In genomic region chrX:151096171-151097058, GRCm38 (mm10) we compare ENCODE assay signal across 8 mouse cellular contexts. TPM values are rescaled to one million over a fixed set of nuclear protein-coding genes. Genes with fewer than 3 reads are reported as not detected.
DNase-seq lines count a peak whose midpoint lies in the region; ATAC-seq and TF ChIP-seq lines count a peak whose summit lies in the region.

Gene Tsr2, minus strand, starts transcription at chrX:151096543.

- TF ChIP-seq POLR2A in spleen, adult 2 months (IDR thresholded peaks at IDR 0.05; ENCODE audit: low read depth, low read length): no peak

- no peaks in the 10 kb centered on the region for H3K4me1 ChIP-seq in embryonic facial prominence, embryonic 12.5 days
- H3K4me1 ChIP-seq in limb, embryonic 11.5 days (ENCODE audit: control insufficient read depth, insufficient read depth, low read length): no peaks in the 10 kb centered on the region
- peaks cover 5% of the 10 kb centered on the region; the same call in 1 of the 2 replicates for H3K4me1 ChIP-seq in midbrain, embryonic 14.5 days (ENCODE audit: control insufficient read depth, insufficient read depth, low read length)
- H3K4me1 ChIP-seq in spleen, adult 2 months (ENCODE audit: control insufficient read depth, insufficient read depth, insufficient read length): no peaks in the 10 kb centered on the region

- no peaks in the 10 kb centered on the region for H3K36me3 ChIP-seq in embryonic facial prominence, embryonic 12.5 days
- H3K36me3 ChIP-seq in limb, embryonic 11.5 days (ENCODE audit: control insufficient read depth, insufficient read depth, low read length): no peaks in the 10 kb centered on the region
- no peaks in the 10 kb centered on the region for H3K36me3 ChIP-seq in midbrain, embryonic 14.5 days (ENCODE audit: control insufficient read depth, insufficient read depth, low read length)
- no peaks in the 10 kb centered on the region for H3K36me3 ChIP-seq in spleen, adult 2 months (ENCODE audit: control insufficient read depth, insufficient read depth, low read length)

- no peaks in the 10 kb centered on the region for H3K27me3 ChIP-seq in embryonic facial prominence, embryonic 12.5 days
- no peaks in the 10 kb centered on the region for H3K27me3 ChIP-seq in limb, embryonic 11.5 days (ENCODE audit: control insufficient read depth, insufficient read depth, low read length)
- no peaks in the 10 kb centered on the region for H3K27me3 ChIP-seq in midbrain, embryonic 14.5 days (ENCODE audit: control insufficient read depth, insufficient read depth, low read length)
- no peaks in the 10 kb centered on the region for H3K27me3 ChIP-seq in spleen, adult 2 months (ENCODE audit: control insufficient read depth, insufficient read depth, low read length)

- peak within 1 kb of the TSS; percentile 55 for H3K4me2 ChIP-seq in embryonic facial prominence, embryonic 12.5 days (replicated peaks)
- H3K4me2 ChIP-seq in limb, embryonic 11.5 days (ENCODE audit: low read depth, severe bottlenecking): peak within 1 kb of the TSS; percentile 42
- peak within 1 kb of the TSS; percentile 59 for H3K4me2 ChIP-seq in midbrain, embryonic 14.5 days (ENCODE audit: low read length)

- H3K4me3 ChIP-seq in embryonic facial prominence, embryonic 12.5 days: peak within 1 kb of the TSS; percentile 60
- peak within 1 kb of the TSS; percentile 60 for H3K4me3 ChIP-seq in limb, embryonic 11.5 days (ENCODE audit: low read depth, low read length)
- H3K4me3 ChIP-seq in midbrain, embryonic 14.5 days (replicated peaks; ENCODE audit: low read depth, low read length): peak within 1 kb of the TSS; percentile 59
- peak within 1 kb of the TSS; percentile 81 for H3K4me3 ChIP-seq in spleen, adult 2 months (ENCODE audit: extremely low read depth, insufficient read depth, insufficient read length)

- H3K27ac ChIP-seq in embryonic facial prominence, embryonic 12.5 days: no peak within 1 kb of the TSS
- H3K27ac ChIP-seq in limb, embryonic 11.5 days (replicated peaks; ENCODE audit: low read depth, low read length): no peak within 1 kb of the TSS
- H3K27ac ChIP-seq in midbrain, embryonic 14.5 days (replicated peaks; ENCODE audit: low read depth, low read length): peak within 1 kb of the TSS; percentile 60
- 0 out of 2 replicates have a peak within 1 kb of the TSS, but pooled peaks have one; percentile 53 for H3K27ac ChIP-seq in spleen, adult 2 months (ENCODE audit: insufficient read depth, low read length)

- ATAC-seq in embryonic facial prominence, embryonic 12.5 days (ENCODE audit: insufficient number of reproducible peaks, insufficient read depth, low FRiP score, low TSS enrichment): peak; percentile 81
- peak; percentile 89 for ATAC-seq in limb, embryonic 11.5 days (ENCODE audit: insufficient number of reproducible peaks, low FRiP score, low TSS enrichment, low read depth)
- ATAC-seq in midbrain, embryonic 14.5 days (ENCODE audit: low FRiP score, low TSS enrichment): peak; percentile 90

- WGBS in embryonic facial prominence, embryonic 12.5 days: 28% methylated on average over 35 of the region's 35 CpGs
- 32% methylated on average over 35 of the region's 35 CpGs for WGBS in limb, embryonic 11.5 days
- WGBS in midbrain, embryonic 14.5 days: 27% methylated on average over 35 of the region's 35 CpGs
- 34% methylated on average over 35 of the region's 35 CpGs for WGBS in spleen, adult 2 months

- no peak for TF ChIP-seq CTCF in spleen, adult 2 months (IDR thresholded peaks at IDR 0.05; ENCODE audit: extremely low read depth, insufficient read depth, insufficient read length, insufficient replicate concordance)

- H3K9me3 ChIP-seq in embryonic facial prominence, embryonic 12.5 days: no peaks in the 10 kb centered on the region
- no peaks in the 10 kb centered on the region for H3K9me3 ChIP-seq in limb, embryonic 11.5 days (ENCODE audit: control insufficient read depth, low read length)
- no peaks in the 10 kb centered on the region for H3K9me3 ChIP-seq in midbrain, embryonic 14.5 days (ENCODE audit: control insufficient read depth, low read length)

- H3K9ac ChIP-seq in embryonic facial prominence, embryonic 12.5 days: peak within 1 kb of the TSS; percentile 52
- H3K9ac ChIP-seq in limb, embryonic 11.5 days (ENCODE audit: low read length): peak within 1 kb of the TSS; percentile 61
- H3K9ac ChIP-seq in midbrain, embryonic 14.5 days (replicated peaks; ENCODE audit: low read length): peak within 1 kb of the TSS; percentile 53

- DNase-seq in 3134 (ENCODE audit: extremely low read depth, insufficient read length, low spot score): peak; percentile 81
- DNase-seq in adrenal gland, postnatal 25 days: peak; percentile 66
- DNase-seq in heart, adult 11 months: peak; percentile 97
- peak; percentile 74 for DNase-seq in kidney, adult 18-20 months
- peak; percentile 74 for DNase-seq in limb, embryonic 11.5 days (ENCODE audit: low spot score)
- peak; percentile 89 for DNase-seq in midbrain, embryonic 14.5 days
- peak; percentile 54 to 67 for DNase-seq in spleen, adult 2 months (ENCODE audit: low read depth in 1 of 2, low spot score in 2 of 2)

RNA-seq across cellular contexts. Expression of gene Tsr2, which starts in this region (rescaled TPM):
- 29.3 and 33.9 TPM in 2 replicates for total RNA-seq in adrenal gland, postnatal 25 days (2021)
- 45.4 and 47.8 TPM in 2 replicates for polyA plus RNA-seq in embryonic facial prominence, embryonic 12.5 days (2016; fragmentation: Nextera tagmentation; extraction: Ambion mirVana)
- polyA plus RNA-seq in limb, embryonic 11.5 days (2014; fragmentation: Nextera tagmentation; extraction: Ambion mirVana): 45.2 and 57.2 TPM in 2 replicates
- polyA plus RNA-seq in midbrain, embryonic 14.5 days (2014; fragmentation: Nextera tagmentation; extraction: Ambion mirVana): 35.5 and 38.9 TPM in 2 replicates
- polyA plus RNA-seq in spleen, adult 2 months (2012; rRNA removed): 2.7 and 3.0 TPM in 2 replicates

Comparison
In these comparisons a context has a peak if more than half of its experiments do, and no peak if none do; other contexts are left out.
1. H3K27ac ChIP-seq: peak in midbrain, embryonic 14.5 days (single experiment) and spleen, adult 2 months (single experiment); none in embryonic facial prominence, embryonic 12.5 days (single experiment) and limb, embryonic 11.5 days (single experiment).
2. Peak in every context shown above with its lines, with median percentiles within 50 percentile points of each other: DNase-seq, ATAC-seq, H3K4me2 ChIP-seq, H3K4me3 ChIP-seq and H3K9ac ChIP-seq.